Mouse (Mus musculus): ENCODE measurements around the gene Cd164l2.

Cd164l2 gene

DNA sequence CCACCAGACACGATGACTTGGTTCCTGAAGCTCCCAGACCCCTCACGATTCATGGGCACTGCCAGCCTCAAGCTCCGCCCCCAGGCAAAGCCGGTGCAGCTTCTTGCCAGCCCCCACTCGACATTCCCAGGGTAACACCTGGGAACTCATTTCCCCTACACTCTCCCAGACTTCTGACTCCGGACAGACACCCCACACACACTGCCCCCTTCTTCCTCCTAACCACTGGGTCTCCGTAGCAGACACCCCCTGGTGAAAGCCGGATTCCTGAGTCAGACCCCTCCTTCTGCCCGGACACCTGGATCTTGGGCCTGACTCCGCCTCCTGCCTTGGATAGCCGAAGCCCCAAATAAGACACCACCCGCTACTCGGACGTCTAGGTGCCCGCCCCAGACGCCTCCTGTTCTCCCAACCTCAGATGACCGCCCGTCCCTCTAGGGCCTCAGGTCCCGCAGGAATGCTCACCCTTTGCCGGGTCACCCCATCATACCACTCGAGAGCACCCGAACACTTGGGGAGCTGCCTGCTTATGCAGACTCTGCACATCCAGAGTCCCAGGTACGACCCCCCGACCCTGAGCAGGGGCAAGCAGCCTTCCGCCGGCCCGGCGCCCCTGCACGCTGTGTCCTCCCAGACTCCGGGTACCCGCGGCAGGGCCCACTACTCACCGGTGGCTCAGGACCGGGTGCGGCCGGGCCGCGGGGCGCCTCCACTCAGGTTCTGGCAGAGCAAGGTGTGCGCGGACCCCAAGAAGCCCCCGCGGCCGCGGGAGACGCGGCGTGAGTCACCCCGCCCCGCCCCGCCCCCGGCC, at the start of gene Cd164l2, which contains the start of gene Gpr3:
Gene Cd164l2 (plus strand): TSS at position 381 of the 811 bp plus-strand sequence.
Gene Gpr3 (minus strand): TSS at position 786 of the 811 bp plus-strand sequence.
- DNase-seq = peak; percentile 66

DNA sequence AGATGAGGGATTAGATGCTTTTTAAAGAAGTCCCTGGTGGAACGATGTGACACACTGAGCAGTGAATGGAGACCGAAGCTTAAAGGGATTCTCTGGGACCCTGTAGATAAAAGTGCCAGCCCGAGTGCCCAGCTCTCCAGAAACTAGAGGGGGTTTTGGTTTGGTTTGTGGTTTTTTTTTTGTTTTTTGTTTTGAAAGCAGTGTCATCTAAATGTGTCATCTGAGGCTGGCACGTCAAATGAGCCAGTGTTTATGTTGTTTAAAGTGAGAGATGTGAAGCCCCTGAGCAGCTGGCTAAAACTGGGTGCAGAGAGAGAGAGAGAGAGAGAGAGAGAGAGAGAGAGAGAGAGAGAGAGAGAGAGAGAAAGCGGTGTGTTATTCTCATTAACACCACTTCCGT, 49.7 kb upstream of the Cd164l2 start:
- no peak for DNase-seq

DNA sequence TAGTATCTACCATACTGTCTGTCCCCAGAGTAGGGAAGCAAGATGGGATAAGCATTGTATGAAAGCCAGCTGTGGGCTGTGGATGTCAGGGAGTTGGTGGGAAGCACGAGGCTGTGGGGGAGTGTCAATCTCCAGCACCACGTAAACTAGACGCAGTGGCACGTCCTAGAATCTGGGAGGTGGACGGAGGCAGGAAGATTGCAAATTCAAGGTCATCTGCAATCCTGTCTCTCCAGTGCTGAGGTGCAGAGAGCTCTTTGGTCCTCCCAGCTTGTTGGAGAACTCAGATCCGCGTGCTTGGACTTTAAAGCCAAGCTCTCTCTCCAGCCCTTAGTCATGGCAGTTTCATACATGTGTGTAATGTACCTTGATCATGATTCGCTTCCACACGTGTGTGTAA, 45.2 kb upstream of the Cd164l2 start:
- no peak for DNase-seq

DNA sequence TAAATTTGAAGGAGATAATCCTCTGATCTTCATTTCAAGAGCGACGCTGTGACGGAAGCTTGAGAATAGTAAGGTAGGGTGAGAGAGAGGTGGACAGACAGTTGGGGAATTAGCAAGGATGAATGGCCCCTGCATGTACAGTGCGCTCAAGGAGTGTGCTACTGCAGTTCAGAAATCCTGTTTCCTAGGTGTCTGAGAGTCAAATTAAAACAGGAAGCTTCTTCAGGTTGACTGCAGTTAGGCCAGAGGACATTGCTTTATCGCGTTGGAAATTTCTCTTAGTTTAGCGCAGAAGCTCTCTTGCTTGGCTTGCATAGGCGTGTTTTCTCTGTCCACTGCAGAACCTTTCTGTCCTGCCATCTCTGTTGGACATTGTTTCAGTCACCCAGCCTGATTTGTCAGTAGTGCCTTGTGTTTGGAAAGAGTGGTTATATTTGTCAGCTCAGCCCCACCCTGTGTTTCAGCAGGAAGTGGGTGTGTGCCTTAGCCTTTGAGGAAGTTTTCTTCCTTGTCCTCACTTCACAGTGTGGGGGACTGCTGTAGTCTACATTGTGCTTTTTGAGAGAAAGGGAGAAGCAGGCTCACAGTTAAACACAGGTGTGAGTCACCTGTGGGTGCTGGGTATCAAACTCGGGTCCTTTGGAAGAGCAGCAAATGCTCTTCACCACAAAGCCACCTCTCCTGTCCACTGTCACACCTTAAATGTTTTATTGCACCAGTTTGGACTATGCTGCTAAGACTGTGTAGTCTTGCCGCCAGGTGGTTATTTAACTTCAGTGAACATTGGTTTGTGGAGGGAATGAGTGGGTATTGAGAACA, 42.5 kb upstream of the Cd164l2 start:
- no peak for DNase-seq

DNA sequence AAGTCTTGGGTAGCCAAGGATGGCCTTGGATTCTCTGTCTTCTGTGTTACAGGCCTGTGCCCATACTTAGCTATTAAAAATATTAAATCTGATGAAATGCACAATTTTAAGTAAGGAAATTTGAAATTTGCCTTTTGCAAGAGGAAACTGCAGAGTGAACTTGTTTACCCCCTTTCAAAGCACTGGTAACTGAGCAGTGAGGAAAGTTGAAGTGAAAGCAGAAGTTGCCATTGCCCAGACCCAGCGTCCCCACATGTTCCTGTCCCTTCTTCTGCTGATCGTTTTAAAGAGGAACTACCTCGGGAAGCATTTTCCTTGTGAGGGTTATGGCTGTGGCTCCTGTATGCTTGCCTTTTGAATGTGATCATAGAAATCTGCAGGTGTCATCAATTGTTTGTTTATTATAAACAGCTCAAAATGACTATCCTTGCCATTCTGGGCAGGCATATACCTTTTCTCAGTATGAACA, 41.8 kb upstream of the Cd164l2 start:
- no peak for DNase-seq

DNA sequence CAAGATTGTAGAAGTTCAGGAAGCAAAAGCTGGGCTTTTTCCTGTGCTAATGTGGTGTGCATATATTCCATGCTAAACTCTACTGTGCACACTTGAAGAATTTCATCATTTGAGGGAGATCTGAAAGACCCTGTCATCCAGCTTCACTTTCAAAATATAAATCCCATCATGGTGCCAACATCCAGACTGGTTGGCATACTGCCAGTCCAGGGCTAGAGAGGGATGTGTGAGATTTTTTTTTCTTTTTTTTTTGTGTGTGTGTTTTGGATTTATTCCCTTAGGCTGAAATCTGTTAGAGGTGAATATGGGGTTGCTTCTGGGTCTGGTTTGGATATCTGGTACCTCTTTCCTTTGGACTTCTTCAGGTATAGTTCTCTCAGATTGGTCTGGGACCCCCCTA, 41.3 kb upstream of the Cd164l2 start:
- DNase-seq = no peak

DNA sequence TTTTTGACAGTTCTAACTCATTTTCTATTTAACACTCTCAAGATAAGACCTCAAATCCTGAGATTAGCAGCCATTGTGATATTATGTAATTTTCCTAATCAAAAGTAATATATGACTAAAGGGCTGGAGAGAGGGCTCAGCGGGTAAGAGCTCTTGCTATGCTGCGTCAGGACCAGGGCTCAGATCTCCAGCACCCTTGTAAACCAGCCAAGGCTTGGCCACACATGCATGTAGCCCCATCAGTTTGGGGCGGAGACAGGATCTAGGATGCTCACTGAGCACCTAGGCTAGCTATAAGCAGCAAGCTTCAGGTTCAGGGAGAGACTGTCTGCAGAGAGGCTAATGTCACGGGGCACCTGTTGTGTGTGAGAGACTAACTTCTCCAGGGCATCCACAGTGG, 39.5 kb upstream of the Cd164l2 start:
- no peak for DNase-seq

DNA sequence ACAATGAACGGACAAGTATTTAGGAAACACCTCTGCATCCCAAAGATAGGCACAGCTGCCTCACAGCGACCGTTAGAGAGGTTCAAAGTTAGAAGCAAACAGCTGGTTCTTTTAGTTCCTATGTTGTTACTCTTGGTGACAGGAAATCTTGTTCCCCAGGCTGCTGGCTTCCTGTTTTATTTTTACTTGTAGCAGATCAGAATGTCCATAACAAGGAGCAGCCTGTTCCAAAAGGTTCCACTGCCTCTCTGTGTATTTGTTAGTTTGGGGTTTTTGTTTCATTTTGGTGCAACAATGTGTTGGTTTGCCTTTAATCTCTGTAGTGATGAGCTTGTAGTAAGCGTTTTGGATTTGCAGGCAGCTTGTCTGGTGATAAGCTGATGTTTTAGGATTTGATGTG, 37.6 kb upstream of the Cd164l2 start:
- no peak for DNase-seq

DNA sequence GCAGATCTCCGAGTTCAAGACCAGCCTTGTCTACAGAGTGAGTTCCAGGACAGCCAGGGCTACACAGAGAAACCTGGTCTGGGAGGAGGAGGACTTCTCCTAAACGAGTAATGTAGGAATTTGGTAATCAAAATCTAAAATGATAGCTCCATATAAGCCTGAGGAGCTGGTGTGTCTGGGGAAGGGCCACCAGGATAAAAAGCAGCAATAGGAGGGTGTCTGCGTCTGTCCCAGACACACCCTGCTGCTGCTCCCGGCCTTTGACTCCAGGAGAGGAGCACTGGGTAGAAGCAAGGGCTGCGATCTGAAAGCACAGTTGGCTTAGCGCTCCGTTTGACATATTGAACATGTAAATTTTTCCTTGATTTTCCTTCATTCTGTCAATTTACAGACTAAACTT, 36.7 kb upstream of the Cd164l2 start:
- no peak for DNase-seq

DNA sequence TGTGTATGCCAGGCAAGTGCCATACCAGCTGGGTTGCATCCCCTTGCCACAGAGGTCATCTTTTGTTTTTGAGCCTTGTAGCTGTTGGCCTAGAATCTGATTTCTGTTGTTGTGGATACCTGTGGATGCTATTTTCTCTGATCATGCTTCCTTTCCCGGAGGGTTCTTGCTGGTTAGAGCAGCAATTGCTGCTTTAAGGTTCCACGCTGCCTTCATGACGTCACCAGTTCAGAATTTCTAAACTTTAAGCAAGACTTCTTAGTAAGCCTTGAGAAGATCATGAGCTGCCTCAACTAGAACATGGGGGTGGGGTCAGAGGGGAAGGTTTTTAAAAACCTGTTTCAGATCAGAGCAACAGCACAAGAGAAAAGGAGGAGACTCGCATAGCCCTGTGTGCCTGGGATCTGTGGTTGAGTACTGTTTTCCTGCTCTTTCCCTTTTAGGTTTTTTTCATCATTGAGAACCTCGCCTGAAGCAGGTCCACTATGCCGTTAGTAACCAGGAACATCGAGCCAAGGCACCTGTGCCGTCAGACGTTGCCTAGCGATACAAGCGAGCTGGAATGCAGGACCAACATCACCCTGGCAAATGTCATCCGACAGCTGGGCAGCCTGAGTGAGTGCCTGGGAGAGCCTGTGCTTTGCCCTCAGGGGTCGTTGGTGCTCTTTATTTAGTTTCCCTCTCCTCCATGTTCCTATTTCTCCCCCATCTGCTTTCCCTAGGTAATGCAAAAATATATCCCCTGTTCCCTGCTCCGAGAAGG, 35.8 kb upstream of the Cd164l2 start:
- DNase-seq = no peak

DNA sequence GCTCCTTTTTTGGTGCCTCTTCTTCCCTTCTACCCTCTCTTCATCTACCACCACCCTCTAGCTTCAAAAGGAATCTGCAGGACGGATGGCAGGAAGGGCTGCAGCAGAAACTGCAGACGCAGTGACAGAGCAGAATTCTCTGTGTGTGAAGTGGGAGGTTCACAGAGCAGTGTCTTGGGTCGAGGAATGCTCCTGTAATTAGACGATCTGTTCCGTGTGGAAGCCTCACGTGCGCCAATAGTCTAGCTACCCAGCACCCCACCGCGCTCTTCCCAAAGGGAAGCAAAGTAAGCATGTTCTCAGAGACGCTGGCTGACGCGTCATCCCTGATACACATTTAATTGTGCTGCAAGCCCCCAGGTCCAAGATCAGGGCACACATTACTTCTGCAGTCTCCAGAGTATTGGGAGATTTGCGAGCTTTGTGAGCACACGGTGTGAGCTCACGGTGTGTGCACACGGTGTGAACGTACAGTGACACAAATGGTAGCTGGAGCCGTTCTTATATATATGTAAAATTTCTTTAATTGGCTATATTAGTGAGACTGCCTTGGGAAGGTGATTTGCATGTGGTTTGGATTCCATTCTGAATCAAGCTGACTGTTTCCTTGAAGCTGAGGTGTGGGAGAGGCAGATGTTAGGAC, 35.0 kb upstream of the Cd164l2 start:
- DNase-seq = no peak

DNA sequence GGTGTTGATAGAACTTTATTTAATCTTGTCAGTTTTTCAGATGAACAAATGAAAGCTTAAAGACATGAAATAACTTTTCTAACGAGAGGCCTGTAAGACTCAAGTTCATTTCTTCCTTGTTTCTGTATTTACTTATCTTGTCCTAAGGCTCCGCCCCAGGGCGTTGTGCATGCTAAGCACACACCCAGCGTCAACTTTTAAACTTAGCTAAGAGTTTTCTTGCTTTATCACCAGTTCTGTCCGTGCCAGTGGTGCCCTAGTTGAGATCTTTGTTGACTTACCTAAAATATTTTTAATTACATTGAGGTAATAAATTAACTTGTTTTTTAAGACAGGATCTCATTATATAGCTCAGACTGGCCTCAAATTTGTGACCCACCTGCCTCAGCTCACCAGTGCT, 33.6 kb upstream of the Cd164l2 start:
- DNase-seq = no peak

DNA sequence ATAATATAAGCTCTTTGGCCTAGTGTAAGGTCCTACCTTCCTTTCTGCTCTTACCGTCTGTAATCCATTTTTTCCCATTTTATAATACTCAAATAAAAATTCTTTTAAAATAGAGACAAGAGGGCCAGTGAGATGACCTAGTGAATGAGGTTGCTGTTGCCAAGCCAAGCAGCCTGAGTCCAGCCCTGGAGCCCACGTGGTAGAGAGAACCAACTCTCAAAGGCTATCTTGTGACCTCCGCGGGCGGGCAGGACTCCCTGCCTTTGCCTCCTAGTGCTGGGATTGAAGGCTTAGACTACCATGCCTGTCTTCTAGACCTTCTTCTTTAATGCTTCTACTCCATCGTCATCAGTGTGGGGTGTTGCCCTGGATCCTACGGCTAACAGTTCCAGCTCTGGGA, 32.7 kb upstream of the Cd164l2 start:
- no peak for DNase-seq

DNA sequence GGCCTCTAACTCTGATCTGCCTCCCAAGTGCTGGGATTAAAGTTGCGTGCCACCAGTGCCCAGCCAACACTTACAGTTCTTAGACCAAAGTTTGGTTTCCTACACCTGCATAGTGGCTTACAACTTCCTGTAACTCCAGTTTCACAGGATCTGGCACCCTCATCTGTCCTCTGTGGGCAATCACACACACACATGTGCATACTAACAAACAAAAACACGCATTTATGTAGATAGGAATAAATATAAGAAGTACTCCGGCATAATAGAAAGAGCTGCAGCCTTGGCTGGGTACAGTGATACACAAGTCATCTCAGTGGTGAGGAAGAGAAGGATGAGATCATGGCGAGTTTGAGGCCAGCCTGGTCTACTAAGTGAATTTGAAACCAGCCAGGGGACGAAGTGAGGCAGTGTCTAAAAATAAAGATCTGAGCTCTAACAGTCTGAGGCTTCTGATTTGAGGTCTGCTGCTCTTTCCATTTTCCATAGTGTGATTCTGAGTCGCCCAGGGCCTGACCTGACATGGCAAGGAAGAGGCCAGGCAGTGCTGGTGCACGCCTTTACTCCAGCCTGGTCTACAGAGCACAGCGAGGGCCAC, 29.4 kb upstream of the Cd164l2 start:
- no peak for DNase-seq

DNA sequence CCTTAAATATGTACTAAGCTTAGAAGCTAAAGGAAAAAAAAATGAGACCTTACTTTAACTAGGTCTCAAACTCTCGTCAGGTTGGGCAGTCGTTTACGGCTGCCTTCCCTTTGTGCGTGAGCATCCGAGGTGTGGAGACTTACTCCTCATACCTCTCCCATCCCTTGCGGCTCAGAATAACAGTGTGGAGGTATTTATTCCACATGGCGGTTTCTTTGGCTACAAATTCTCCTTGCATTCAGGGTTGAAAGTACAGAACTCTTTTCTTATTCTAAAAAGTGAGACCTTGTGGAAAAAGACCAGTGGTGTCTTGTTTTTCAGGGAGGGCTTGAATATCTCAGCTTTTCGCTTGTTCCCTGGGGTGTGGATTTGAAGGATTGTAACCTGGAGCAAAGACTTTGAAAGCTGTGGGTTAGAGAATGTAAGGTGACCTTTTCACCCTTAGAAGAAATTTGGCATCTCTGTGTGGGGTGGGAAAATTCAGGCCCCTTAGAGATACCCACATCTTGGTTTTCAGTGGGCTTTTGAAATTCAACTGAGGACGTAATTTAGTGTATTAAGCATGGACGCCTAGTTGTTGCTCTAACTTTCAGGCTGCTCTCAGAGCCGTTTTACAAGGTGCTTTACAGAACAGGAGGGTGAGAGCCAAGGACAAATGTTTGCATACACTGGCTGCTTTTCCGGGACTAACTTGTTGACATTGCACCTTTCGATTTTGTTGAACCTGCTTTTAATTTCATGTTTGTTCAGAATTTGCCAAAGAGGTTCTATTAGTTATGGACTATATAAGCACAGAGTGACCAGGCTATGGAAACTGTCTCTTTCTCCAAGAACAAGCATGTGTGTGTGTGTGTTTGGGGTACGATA, 27.7 kb upstream of the Cd164l2 start:
- no peak for DNase-seq

DNA sequence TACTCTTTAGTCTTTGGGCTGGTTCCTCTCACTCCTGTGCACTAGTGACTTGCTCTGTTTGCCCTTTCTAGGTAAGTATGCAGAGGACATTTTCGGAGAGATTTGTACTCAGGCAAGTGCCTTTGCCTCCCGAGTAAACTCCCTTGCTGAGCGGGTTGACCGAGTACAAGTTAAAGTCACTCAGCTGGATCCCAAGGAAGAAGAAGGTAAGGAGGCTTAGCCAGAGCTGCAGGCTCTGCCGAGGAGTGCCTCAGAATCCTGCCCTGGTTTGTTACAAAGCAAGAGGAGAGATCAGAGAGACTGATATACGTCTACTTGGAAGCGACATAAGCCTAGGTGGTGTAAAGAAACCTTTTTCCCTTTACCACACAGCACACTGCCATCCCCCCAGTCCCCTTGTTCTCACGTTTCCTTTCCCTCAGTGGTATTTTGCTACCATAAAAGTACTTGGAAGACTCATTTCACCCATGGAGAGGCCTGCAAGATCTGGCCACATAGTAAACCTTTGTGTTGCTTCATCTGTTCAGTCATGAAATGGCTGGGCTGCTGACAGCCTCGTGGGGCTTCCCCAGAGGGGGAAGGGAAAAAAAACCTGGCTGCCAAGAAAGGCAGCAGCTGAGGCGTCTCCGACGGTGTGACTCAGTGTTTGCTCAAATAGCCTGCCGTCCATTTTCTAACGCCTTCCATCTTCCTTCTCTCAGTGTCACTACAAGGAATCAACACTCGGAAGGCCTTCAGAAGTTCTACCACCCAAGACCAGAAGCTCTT, 26.8 kb upstream of the Cd164l2 start:
- no peak for DNase-seq

DNA sequence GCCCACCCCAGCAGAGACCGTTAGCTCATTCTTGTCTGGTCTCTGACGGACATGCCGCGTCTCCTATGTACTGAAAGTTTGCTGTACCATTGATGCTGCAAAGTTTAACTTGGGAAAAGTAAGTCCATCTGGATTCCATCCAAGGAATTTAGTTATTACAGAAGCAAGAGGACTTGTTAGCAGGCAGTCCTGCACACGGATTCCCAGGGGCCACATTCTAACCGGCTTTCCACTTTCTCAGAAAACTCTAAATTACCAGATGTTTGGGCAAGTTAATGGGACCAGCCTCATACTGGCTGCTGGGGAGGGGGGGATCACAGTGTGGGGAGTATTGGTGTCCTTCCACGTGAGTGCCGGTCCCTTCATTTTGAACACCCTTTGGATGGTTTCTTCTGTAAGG, 26.0 kb upstream of the Cd164l2 start:
- DNase-seq = no peak

DNA sequence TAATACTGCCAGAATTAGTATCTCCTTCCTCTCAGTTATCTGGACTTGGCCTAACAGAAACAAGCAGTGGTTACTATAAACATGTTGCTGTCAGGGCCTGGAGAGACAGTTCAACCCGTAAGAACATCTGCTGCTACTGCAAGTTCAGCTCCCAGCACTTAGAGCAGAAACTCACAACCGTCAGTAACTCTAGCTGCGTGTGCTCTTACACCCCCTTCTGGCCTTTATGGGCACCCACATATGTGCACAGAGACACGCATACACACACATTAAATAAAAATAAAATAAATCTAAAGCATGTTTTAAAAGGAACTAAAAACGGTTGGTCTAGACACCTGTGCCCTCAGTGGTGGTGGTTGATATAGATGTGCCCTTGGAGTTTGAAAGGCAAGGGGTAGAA, 25.1 kb upstream of the Cd164l2 start:
- no peak for DNase-seq

DNA sequence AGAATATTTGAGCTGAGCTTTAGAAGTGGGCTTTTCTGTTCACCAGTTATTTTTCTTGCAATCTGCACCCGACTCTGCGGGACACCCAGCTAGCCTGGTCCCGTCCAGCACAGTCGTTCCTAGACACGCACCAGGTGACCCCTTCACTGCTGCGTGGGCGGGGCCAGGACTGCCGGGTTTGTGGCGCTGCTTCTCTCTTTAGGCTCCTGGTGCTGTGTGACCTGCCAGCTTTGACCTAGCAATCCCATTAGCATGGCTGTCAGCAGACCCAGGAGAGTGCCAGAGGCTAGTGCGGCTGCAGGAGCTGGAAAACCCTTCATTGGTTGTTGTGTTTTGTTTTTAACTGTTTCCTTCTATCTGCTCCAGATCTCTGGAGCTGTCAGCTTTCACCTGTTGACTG, 22.5 kb upstream of the Cd164l2 start:
- DNase-seq = no peak

DNA sequence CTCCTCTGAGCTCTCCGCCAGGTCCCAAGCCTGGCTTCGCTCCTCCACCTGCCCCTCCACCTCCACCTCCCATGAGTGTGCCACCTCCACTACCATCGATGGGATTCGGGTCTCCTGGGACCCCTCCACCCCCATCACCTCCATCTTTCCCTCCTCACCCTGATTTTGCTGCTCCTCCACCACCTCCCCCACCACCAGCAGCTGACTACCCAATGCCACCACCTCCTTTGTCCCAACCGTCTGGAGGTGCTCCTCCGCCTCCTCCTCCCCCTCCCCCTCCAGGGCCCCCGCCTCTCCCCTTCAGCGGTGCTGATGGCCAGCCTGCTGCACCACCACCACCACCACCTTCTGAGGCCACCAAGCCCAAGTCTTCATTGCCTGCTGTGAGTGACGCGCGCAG, 17.4 kb upstream of the Cd164l2 start:
- no peak for DNase-seq

DNA sequence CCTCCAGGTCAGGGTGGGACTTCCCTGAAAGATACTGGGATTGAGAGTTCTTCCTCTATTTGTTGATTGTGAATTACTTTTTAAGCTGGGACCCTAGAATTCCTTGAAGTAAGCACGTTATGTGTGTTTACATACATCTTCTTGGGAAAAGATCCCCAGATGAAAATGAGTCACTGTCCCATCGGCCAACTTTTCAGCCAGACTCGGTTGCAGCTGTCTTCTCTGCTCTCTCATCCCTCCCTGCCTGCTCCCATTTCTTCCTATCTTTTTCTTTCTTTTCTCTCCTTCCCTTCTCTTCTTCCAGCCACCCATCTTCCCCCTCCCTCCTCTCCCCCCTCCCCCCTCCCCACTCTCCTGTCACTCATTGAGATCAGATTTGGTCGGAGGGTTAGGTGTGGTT, 16.9 kb upstream of the Cd164l2 start:
- DNase-seq = no peak
